Mouse (Mus musculus) left cerebral cortex, adult 2 months (tissue): ENCODE measurements around the gene Slc35c2. TPM values are rescaled to one million over a fixed set of nuclear protein-coding genes. Genes with fewer than 3 reads are reported as not detected.
A peak's percentile ranks its signal among the peaks of the same experiment; 100 is the strongest.

Experiments used
- DNase-seq, 2 experiments: peaks; one replicate each; pipeline ENCODE4 v3.0.0; 2021 to 2022; ENCODE audit warnings: low spot score in 2 of 2, mixed read lengths in 1 of 2; ENCODE audit errors: extremely low spot score in 1 of 2
- H3K27ac ChIP-seq: fragments of 200-600 bp; 2 replicates; pipeline ENCODE4 v1.8.1; 2022
- H3K4me3 ChIP-seq: fragments of 200-600 bp; 2 replicates; pipeline ENCODE4 v1.8.1; 2022
- CTCF ChIP-seq: fragments of 200-600 bp; IDR thresholded peaks from 2 replicates; pipeline ENCODE4 v1.8.1; 2022; ENCODE audit warnings: antibody characterized with exemption, mild to moderate bottlenecking, moderate library complexity
- intact Hi-C: fragments of 180-260 bp; cut with DNase I; formaldehyde crosslinking; loops from one replicate; pipeline ENCODE4 v1.15.1; 2025
- total RNA-seq, 2 experiments: library from RNA; stranded (reverse); gene quantifications; 2 replicates each; pipeline ENCODE4 v1.2.3; 2021

The Slc35c2 gene
- total RNA-seq, 2 experiments from 2014 or later, result 59.1 to 63.4 TPM

DNA sequence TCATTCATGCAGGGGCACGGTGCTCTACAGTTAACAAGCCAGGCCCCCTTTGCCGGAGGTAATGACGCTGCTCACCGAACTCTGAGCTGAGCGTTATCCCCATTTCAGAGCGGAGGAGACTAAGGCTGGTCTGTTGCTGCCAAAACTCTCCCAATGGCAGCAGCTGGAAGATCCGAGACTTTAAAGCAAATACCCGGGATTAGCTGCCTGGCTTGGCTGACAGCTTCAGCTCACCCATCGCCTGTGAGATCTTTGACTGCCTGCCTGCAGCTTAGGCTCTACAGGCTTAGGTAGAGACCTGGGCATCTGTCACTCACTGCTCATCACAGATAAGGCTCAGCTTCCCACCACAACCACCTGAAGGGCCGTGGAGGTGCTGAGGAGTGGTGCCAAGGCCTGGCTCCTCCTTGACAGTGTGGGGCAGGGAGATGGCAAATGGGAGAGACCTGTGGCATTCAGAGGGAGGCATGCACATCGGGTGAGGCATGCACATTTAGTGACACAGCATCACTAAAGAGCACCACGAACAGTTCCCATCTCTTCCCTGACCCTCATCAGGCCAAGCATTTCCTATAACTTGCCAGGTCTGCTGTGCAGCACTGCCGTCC is 23.3 kb upstream of the Slc35c2 start:
- intact Hi-C loops, result no loop called here
- no peak overlapping the region for H3K27ac ChIP-seq
- no peak for TF ChIP-seq CTCF
- no peak overlapping the region for H3K4me3 ChIP-seq
- no peak for DNase-seq

DNA sequence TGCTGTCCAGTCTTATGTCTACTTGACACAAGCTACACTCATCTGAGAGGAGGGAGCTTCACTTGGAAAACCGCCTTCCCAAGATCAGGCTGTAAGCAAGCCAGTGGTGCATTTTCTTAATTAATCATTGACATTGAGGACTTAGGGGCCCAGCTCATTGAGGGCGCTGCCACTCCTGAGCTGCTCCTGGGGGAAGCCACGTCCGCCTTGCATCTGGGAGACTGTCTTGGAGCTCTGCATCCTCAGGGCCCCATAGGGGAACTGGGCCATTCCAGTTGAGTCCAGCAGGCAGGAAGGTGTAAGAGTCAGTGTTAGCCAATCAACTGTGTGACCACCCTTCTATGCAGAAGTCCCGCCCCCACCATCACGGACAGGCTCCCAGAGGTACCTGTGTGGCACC is 20.1 kb upstream of the Slc35c2 start:
- TF ChIP-seq CTCF, result no peak
- intact Hi-C loops, result no loop called here

DNA sequence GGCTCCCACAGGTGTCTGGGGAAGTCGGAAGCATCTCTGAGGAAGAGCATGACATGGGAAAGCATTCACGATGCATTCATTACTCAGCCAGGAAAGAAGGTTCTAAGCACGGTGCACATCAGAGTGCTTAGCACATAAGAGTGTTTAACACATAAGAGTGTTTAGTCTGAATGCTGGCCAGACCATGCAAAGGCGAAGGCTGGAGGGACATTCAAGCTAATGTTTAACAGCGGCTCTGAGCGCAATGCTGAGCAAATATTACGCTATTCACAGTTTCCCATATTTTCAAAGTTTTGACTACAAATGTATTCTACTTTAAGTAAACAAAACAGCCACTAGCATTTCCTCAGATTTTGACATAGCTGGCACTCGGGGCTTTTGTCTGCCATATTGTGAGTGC is 17.8 kb upstream of the Slc35c2 start:
- no peak overlapping the region for H3K27ac ChIP-seq
- no peak for DNase-seq
- intact Hi-C loops, result no loop called here
- H3K4me3 ChIP-seq, result no peak overlapping the region
- TF ChIP-seq CTCF, result no peak

More for the DNA sequence above, 20.1 kb upstream of the Slc35c2 start:
- no peak for DNase-seq
- no peak overlapping the region for H3K27ac ChIP-seq
- H3K4me3 ChIP-seq, result no peak overlapping the region

DNA sequence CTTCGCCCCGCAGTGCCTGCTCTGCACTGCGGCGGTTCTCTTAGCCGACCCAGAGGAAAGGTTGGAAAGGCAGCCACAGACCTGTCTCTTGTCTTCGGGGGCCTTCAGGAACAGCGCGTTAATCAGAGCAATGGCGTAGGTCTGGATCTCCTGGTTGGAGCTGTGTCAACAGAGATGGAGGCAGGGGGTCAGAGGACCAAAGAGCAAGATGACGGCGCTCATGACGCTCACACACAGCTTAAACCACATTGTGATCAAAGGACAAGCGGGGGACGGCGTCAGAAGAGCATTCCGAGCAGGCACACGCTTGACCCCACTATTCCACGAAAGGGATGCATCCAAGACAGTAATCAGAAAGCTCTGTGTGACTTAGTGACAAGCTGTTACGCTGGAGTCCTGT is 17.1 kb upstream of the Slc35c2 start:
- no peak overlapping the region for H3K4me3 ChIP-seq
- no peak for DNase-seq
- no peak for TF ChIP-seq CTCF
- no peak overlapping the region for H3K27ac ChIP-seq
- intact Hi-C loops, result no loop called here

DNA sequence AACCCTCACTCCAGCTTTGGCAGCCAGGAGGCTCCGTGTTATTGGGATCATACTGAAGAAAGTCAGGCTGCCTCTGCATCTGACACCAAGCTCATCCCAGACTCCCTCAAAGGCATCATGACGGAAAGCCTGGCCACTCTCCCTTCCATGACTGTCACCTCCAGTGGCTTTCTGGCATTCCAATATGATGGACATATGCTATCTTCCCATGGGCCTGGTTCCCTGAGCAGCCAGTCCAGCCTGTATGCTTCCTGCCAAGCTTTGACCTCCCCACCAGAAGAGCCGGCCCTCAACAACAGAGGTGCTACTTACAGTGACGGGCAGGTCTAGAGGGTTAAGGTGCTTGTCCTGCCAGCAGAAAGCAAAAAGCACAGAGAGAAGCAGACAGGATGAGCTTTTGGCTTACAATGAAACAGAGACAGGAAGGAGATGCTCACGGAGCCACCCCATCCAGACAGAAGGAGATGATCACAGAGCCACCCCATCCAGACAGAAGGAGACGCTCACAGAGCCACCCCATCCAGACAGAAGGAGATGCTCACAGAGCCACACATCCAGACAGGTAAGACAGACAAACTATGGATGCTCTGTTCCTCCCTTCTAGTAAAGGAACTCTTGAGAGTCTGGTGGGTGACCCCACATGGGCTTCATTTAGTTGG is 15.8 kb upstream of the Slc35c2 start:
- no peak overlapping the region for H3K27ac ChIP-seq
- intact Hi-C loops, result no loop called here
- no peak for DNase-seq
- no peak for TF ChIP-seq CTCF
- H3K4me3 ChIP-seq, result no peak overlapping the region

DNA sequence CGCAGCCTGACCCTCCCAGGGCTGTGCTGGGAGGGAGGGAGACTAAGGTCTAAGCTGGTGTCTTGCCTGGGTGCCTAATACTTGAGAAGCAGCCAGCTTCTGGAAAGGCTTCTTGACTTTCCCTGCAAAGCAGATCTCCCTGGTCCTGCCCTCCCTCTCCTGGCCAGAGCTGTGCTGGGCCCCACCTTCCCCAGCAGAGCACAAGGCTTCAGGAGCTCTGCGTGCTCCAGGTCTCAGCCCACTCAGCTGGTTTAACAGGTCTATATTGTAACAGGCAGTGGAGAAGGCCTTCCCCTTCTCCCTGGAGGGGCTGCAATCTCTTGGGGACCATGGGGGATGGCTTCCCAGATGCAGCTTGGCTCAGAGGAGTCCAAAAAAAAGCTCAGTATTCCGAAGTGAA is 13.7 kb upstream of the Slc35c2 start:
- intact Hi-C loops, result no loop called here

DNA sequence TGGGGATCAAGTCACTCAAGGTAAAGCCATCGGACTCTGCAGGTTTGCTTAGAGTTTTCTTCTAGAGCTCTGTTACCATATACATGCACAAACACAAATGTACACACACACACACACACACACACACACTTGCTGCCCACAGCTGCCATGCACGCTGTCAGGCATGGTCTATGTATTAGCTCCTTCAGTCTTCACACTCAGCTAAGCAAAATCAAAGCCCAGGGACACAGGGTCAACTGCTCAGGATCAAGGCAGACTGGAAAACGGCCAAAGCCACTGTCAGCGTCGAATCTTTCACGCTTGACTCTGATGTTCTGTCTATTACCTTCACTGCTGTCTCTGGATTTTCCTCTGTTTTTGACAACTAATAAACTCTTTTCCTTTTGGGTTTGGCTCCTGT is 13.2 kb upstream of the Slc35c2 start:
- no peak for DNase-seq
- Histone ChIP-seq H3K27ac (no peak overlapping the region), H3K4me3 (no peak overlapping the region)
- intact Hi-C loops, result no loop called here
- no peak for TF ChIP-seq CTCF

More for the DNA sequence above, 13.7 kb upstream of the Slc35c2 start:
- no peak overlapping the region for H3K27ac ChIP-seq
- H3K4me3 ChIP-seq, result no peak overlapping the region
- no peak for DNase-seq
- no peak for TF ChIP-seq CTCF

DNA sequence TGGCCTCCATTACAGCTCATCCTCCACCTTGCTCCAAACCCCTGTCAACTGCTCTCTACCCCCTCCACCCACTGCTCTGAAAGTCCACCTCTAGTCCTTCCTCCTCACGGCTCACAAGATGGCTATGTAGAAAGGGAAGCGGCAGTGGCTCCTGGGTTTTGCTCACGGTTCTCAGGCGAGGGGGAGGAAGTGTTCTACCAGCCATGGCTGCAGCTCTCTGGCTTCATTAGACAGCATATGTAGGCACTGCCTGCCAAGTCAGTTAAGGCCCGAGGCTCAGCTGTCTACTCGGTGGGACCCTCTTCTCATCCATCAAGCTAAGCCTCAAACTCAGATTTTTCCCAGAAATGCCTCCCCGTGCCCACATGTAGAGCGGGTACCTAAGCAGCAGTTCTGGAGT is 12.8 kb upstream of the Slc35c2 start:
- DNase-seq, result no peak
- intact Hi-C loops, result no loop called here

DNA sequence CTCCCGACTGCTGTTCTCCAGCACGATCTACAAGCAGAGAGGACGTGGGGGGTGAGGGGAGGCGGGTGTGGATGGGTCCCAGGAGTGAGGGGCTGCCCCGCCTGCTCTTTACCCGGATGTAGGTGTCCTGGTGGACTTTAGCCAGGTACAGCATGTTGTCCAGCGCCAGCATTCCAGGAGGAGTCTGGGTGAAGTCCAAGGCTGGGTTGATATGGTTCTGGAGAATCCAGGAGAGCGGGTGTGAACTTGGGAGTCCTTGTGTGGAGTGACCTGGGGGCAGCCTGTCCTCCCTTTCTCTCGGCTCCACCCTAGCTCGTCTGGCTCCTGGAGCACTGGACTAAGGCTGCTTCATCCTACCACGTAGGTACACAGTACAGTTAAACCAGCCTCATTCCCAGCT is 9.8 kb upstream of the Slc35c2 start:
- no peak for TF ChIP-seq CTCF

More for the DNA sequence above, 12.8 kb upstream of the Slc35c2 start:
- Histone ChIP-seq H3K27ac (0 out of 2 replicates have a peak overlapping the region, but pooled peaks have one; percentile 8), H3K4me3 (no peak overlapping the region)
- TF ChIP-seq CTCF, result no peak

DNA sequence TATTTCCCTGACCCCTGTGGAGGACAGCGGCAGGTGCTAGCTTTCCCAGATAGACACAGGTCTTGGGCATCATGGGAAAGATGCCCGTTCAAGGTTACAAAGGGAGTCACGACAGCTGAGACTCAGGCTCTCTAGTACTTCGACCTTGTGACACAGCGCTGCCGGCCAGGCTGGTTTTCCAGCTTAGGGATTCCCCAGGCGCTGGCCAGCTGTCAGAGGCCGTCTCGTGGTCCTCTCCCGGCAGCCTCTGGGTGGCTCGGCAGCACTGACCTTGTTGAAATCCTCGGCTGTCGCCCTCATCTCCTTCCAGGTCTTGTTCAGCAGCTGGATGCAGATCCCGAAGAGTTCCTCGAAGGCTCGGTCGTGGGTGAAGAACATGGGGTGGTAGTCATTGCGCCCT is 8.9 kb upstream of the Slc35c2 start:
- intact Hi-C loops, result no loop called here
- TF ChIP-seq CTCF, result no peak
- Histone ChIP-seq H3K4me3 (no peak overlapping the region), H3K27ac (no peak overlapping the region)
- DNase-seq, result no peak

More for the DNA sequence above, 9.8 kb upstream of the Slc35c2 start:
- Histone ChIP-seq H3K4me3 (no peak overlapping the region), H3K27ac (no peak overlapping the region)
- DNase-seq, result no peak
- intact Hi-C loops, result no loop called here

DNA sequence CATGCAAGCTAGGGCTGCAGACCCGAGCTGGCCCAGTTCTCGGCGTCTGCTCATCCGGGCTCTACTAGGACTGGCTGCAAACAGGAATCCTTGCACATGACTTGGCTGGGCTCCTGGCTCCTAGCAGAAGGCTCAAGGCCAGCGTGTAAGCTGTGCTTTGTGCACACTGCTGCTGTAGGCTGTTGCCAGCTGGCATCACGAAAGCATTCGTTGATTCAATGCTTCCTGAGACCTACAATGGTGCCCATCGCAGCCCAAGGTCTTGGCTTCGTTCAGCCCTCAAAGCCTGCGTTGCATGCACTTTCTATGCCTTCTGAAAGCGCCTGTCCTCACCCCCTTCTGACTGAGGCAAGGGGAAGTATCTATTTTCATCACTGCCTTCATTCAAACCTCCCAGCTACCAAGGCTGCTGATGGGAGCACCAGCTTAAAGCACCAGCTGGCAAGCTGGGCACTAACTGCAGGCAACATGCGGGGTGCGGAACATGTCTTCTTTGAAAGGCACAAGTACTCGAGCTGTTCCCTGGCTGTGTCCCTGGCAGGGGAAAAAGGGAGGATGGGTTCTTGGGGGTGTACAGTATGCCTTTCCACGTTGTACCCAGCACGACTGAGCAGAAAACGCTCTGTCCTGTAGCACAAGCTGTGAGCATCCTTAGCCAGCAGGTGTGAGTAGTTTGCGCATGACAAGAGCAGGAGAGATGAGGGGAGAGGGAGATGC is 804 bp upstream of the Slc35c2 start:
- H3K4me3 ChIP-seq, result peak overlapping the region; percentile 82
- no peak for TF ChIP-seq CTCF
- H3K27ac ChIP-seq, result peak overlapping the region; percentile 93
- DNase-seq, result peak; percentile 81
- intact Hi-C loops, result loop anchor here (1.0 to 5.0 kb wide), 3 partner anchors 38 to 321 kb away; partner anchors contain the start of gene Elmo2
